Mouse (Mus musculus) stomach, postnatal 0 days (tissue): ENCODE measurements at regions not wholly inside any gene's neighbourhood (a gene's known extent, or its start where the extent isn't known, plus 50 kb on each side); places are given as distances from the start of the nearest gene placed in this dataset.

Source experiments
- ATAC-seq: fragments of 200-750 bp; cut with Nextera tagmentation; 2 replicates; pipeline ENCODE4 v1.8.0; 2017; ENCODE audit not compliant: low FRiP score, low TSS enrichment
- DNase-seq: peaks from one replicate; pipeline ENCODE4 v3.0.0-alpha.2; 2016; ENCODE audit warnings: low spot score
- H3K27ac ChIP-seq: fragments of 300-500 bp; sonication (generic); replicated peaks from 2 replicates; pipeline ENCODE4 v1.5.1; 2014; ENCODE audit warnings: mild to moderate bottlenecking, control low read depth
- H3K27me3 ChIP-seq: fragments of 300-500 bp; sonication (generic); 2 replicates; pipeline ENCODE4 v1.6.1; 2014; ENCODE audit warnings: low read length; ENCODE audit not compliant: control insufficient read depth, insufficient read depth
- H3K36me3 ChIP-seq: fragments of 300-500 bp; sonication (generic); 2 replicates; pipeline ENCODE4 v1.6.1; 2014; ENCODE audit warnings: low read length, mixed read lengths; ENCODE audit not compliant: control insufficient read depth, insufficient read depth
- H3K4me1 ChIP-seq: fragments of 300-500 bp; sonication (generic); replicated peaks from 2 replicates; pipeline ENCODE4 v1.6.1; 2014; ENCODE audit warnings: antibody characterized with exemption; ENCODE audit not compliant: control insufficient read depth, insufficient read depth
- H3K4me2 ChIP-seq: fragments of 300-500 bp; sonication (generic); replicated peaks from 2 replicates; pipeline ENCODE4 v1.6.1; 2014; ENCODE audit warnings: low read depth, mild to moderate bottlenecking, control low read depth, moderate library complexity
- H3K4me3 ChIP-seq: fragments of 300-500 bp; sonication (generic); 2 replicates; pipeline ENCODE4 v1.5.1; 2014; ENCODE audit warnings: low read depth, low read length, control low read depth
- H3K9ac ChIP-seq: fragments of 300-500 bp; sonication (generic); 2 replicates; pipeline ENCODE4 v1.6.1; 2014; ENCODE audit warnings: mild to moderate bottlenecking, low read length, control low read depth, mixed read lengths
- H3K9me3 ChIP-seq: fragments of 300-500 bp; sonication (generic); 2 replicates; pipeline ENCODE4 v1.6.1; 2016; ENCODE audit warnings: low read length; ENCODE audit not compliant: control insufficient read depth
- CTCF ChIP-seq: IDR thresholded peaks from 2 replicates; pipeline ENCODE4 v1.5.1; 2016; ENCODE audit warnings: antibody characterized with exemption, low read depth, mild to moderate bottlenecking, moderate library complexity
- EP300 ChIP-seq: optimal IDR thresholded peaks from 2 replicates; pipeline ENCODE3; 2016; ENCODE audit warnings: antibody characterized with exemption
- WGBS: fragments of 180-500 bp; shearing (Covaris S2); extraction: QIAGEN DNeasy Blood & Tissue Kit; methylation state at CpG from one replicate; pipeline ENCODE4 v1.1.7; 2014; 5-methylcytosine and 5-hydroxymethylcytosine counted together

DNA sequence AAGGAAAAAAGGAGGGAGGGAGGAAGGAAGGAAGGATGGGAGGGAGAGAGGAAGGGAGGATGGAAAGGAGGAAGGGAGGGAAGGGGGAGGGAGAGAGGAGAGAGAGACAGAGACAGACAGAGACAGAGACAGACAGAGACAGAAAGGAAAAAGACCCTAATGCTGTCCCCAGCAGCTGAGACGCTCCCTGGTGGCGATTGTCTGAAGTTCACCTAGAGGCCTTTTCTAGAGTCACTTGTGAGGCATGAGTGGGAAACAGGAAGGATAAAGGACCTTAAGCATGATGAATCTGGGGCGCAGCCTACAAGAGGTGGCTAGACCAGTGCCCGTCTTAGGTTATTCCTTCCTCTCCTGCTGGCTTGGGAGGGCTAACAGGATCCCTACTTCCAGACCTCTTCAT, 276.7 kb downstream of the Tshz3 start:
- peak; percentile 22 for DNase-seq
- no peak overlapping the region for H3K27ac ChIP-seq
- H3K27me3 ChIP-seq: no peaks in the 10 kb centered on the region
- ATAC-seq: no peak
- no peaks in the 10 kb centered on the region for H3K36me3 ChIP-seq
- H3K9me3 ChIP-seq: no peaks in the 10 kb centered on the region
- WGBS: 58% methylated on average over 4 of the region's 4 CpGs
- H3K9ac ChIP-seq: no peak overlapping the region
- TF ChIP-seq CTCF: peak; percentile 64
- no peak for TF ChIP-seq EP300
- H3K4me1 ChIP-seq: no peaks in the 10 kb centered on the region
- H3K4me3 ChIP-seq: no peak overlapping the region
- no peak overlapping the region for H3K4me2 ChIP-seq

- no peaks in the 10 kb centered on the region for H3K9me3 ChIP-seq
- no peak overlapping the region for H3K9ac ChIP-seq
- H3K4me2 ChIP-seq: no peak overlapping the region
- TF ChIP-seq CTCF (peak; percentile 70), EP300 (no peak)
- DNase-seq (no peak), ATAC-seq (no peak)
- H3K4me1 ChIP-seq: no peaks in the 10 kb centered on the region
- 18% methylated on average over 5 of the region's 5 CpGs for WGBS
- no peaks in the 10 kb centered on the region for H3K36me3 ChIP-seq
- no peaks in the 10 kb centered on the region for H3K27me3 ChIP-seq
- H3K27ac ChIP-seq: no peak overlapping the region
- H3K4me3 ChIP-seq: no peak overlapping the region
These were observed 277.6 kb downstream of the Tshz3 start for GRCm38 (mm10) chr7:36975475-36975874.

DNA sequence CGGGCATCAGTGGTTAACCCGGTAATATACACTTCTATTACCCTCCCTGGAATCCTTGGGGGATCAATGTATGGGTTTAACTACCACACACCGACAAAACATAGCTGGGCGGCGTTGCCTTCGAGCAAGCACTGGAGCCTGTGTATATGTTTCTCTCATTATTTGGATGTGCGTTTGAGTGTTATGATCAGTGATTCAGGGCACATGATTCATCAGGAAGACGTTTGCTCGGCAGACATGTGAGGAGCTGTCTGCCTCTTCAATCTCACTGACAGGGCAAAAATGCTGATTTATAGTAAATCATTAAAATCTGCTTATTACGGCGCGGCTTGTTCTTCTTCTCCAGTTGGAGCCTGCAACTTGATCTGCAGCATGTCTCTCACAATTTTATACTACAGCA, 279.9 kb downstream of the Tshz3 start:
- no peaks in the 10 kb centered on the region for H3K4me1 ChIP-seq
- H3K36me3 ChIP-seq: no peaks in the 10 kb centered on the region
- H3K4me2 ChIP-seq: no peak overlapping the region
- H3K27ac ChIP-seq: no peak overlapping the region
- 61% methylated on average over 12 of the region's 12 CpGs for WGBS
- no peak overlapping the region for H3K4me3 ChIP-seq
- no peaks in the 10 kb centered on the region for H3K27me3 ChIP-seq
- ATAC-seq: no peak
- H3K9me3 ChIP-seq: no peaks in the 10 kb centered on the region
- TF ChIP-seq CTCF: no peak
- TF ChIP-seq EP300: no peak
- no peak overlapping the region for H3K9ac ChIP-seq
- no peak for DNase-seq

GRCm38 (mm10) chr7:36989380-36989779, 291.5 kb downstream of the Tshz3 start:
- TF ChIP-seq EP300: no peak
- TF ChIP-seq CTCF: no peak
- H3K9me3 ChIP-seq: no peaks in the 10 kb centered on the region
- no peak overlapping the region for H3K4me2 ChIP-seq
- no peak overlapping the region for H3K9ac ChIP-seq
- H3K4me3 ChIP-seq: no peak overlapping the region
- WGBS: 80% methylated on average over 1 of the region's 1 CpGs
- DNase-seq (no peak), ATAC-seq (no peak)
- H3K36me3 ChIP-seq: no peaks in the 10 kb centered on the region
- no peaks in the 10 kb centered on the region for H3K27me3 ChIP-seq
- no peak overlapping the region for H3K27ac ChIP-seq
- H3K4me1 ChIP-seq: no peaks in the 10 kb centered on the region

DNA sequence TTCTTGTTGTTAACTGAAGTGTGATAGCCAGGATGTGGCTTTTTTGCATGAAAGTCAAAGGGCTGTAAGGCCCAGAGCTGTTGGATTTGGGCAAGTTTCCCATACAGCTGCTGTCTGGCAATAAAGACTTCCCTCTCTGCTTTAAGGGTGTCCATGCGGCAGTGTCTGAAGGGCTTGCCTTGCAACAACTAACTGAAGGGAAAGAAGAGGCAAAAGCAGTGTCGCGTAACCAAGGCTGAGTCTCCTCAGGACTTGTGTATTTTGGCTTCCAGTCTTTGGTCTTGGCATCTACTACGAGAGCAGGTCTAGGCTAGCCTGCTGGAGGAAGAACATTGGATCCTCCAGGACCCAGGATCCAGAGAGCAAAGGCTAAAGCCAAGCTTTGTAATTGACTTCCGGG, 306.7 kb downstream of the Tshz3 start:
- H3K36me3 ChIP-seq: no peaks in the 10 kb centered on the region
- WGBS: 62% methylated on average over 5 of the region's 5 CpGs
- DNase-seq (no peak), ATAC-seq (no peak)
- H3K4me1 ChIP-seq: no peaks in the 10 kb centered on the region
- no peaks in the 10 kb centered on the region for H3K27me3 ChIP-seq
- no peaks in the 10 kb centered on the region for H3K9me3 ChIP-seq
- H3K9ac ChIP-seq: no peak overlapping the region
- no peak for TF ChIP-seq EP300
- no peak overlapping the region for H3K27ac ChIP-seq
- no peak overlapping the region for H3K4me2 ChIP-seq
- H3K4me3 ChIP-seq: no peak overlapping the region

DNA sequence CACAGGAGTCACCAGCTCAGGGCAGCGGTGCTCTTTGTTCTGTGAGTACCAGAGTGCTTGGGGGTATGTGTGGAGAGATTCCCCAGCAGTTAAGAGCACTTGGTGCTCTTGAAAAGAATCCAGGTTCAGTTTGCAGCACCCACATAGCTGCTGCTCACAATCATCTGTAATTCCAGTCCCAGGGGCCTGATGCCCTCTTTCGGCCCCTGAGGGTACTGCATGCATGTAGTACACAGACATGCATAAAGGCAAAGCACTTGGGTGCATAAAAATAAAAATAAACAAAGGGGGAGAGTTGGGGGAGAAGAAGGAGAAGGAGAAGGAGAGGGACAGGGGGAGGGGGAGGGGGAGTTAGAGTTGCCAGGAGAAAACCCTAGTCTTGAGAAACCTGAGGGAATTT, 307.8 kb downstream of the Tshz3 start:
- TF ChIP-seq CTCF: peak; percentile 36; the same call in 1 of the 2 replicates
- TF ChIP-seq EP300: no peak
- WGBS: 76% methylated on average over 2 of the region's 2 CpGs
- Histone ChIP-seq H3K36me3 (no peaks in the 10 kb centered on the region), H3K4me3 (no peak overlapping the region), H3K27me3 (no peaks in the 10 kb centered on the region), H3K9me3 (no peaks in the 10 kb centered on the region), H3K27ac (no peak overlapping the region), H3K4me2 (no peak overlapping the region), H3K4me1 (no peaks in the 10 kb centered on the region), H3K9ac (no peak overlapping the region)
- DNase-seq: no peak
- no peak for ATAC-seq
